Mouse (Mus musculus) adrenal gland, postnatal 36 days (tissue): ENCODE measurements around the gene Sox2. TPM values are rescaled to one million over a fixed set of nuclear protein-coding genes. Genes with fewer than 3 reads are reported as not detected.

ENCODE experiments used
- DNase-seq, 2 experiments: peaks; one replicate each; pipeline ENCODE4 v3.0.0; 2021; ENCODE audit warnings: mixed read lengths in 1 of 2
- total RNA-seq, 2 experiments: library from RNA; stranded (reverse); gene quantifications; 2 replicates each; pipeline ENCODE4 v1.2.3; 2021

The Sox2 gene
- total RNA-seq, 2 experiments from 2014 or later, result 0.26 to 0.53 TPM

GRCm38 (mm10) chr3:34643536-34644115, 6.6 kb upstream of the Sox2 start:
- DNase-seq, result no peak

- DNase-seq, result no peak
These were observed 4.0 kb upstream of the Sox2 start for GRCm38 (mm10) chr3:34646169-34646568.

- DNase-seq, result peak; percentile 83 to 88
These were observed 2.5 kb upstream of the Sox2 start for GRCm38 (mm10) chr3:34647688-34648087.

GRCm38 (mm10) chr3:34648105-34648832, 1.9 kb upstream of the Sox2 start:
- no peak for DNase-seq

GRCm38 (mm10) chr3:34648833-34649719, 1.1 kb upstream of the Sox2 start:
- DNase-seq, result no peak

GRCm38 (mm10) chr3:34650621-34651361, 586 bp downstream of the Sox2 start:
- DNase-seq, result peak in 1 of 2 experiments; percentile 15

- no peak for DNase-seq
These were observed 1.4 kb downstream of the Sox2 start for GRCm38 (mm10) chr3:34651486-34652170.

GRCm38 (mm10) chr3:34652616-34653015, 2.4 kb downstream of the Sox2 start:
- no peak for DNase-seq

GRCm38 (mm10) chr3:34653235-34653976, 3.2 kb downstream of the Sox2 start:
- no peak for DNase-seq

- no peak for DNase-seq
These were observed 3.8 kb downstream of the Sox2 start for GRCm38 (mm10) chr3:34653977-34654500.

GRCm38 (mm10) chr3:34654781-34655180, 4.6 kb downstream of the Sox2 start:
- no peak for DNase-seq

- DNase-seq, result no peak
These were observed 5.3 kb downstream of the Sox2 start for GRCm38 (mm10) chr3:34655311-34656075.

GRCm38 (mm10) chr3:34656153-34656552, 5.9 kb downstream of the Sox2 start:
- DNase-seq, result no peak

- no peak for DNase-seq
These were observed 6.9 kb downstream of the Sox2 start for GRCm38 (mm10) chr3:34656813-34657700.

GRCm38 (mm10) chr3:34657701-34658090, 7.5 kb downstream of the Sox2 start:
- DNase-seq, result no peak

- DNase-seq, result no peak
These were observed 8.2 kb downstream of the Sox2 start for GRCm38 (mm10) chr3:34658241-34658965.

GRCm38 (mm10) chr3:34658966-34659535, 8.8 kb downstream of the Sox2 start:
- DNase-seq, result no peak

- no peak for DNase-seq
These were observed 9.7 kb downstream of the Sox2 start for GRCm38 (mm10) chr3:34659861-34660260.
